Mouse (Mus musculus) midbrain, embryonic 12.5 days (tissue): ENCODE data around the gene Cd3eap. TPM values are rescaled to one million over a fixed set of nuclear protein-coding genes. Genes with fewer than 3 reads are reported as not detected.
A peak's percentile ranks its signal among the peaks of the same experiment; 100 is the strongest.

ENCODE experiments used
- ATAC-seq: fragments of 200-750 bp; cut with Nextera tagmentation; 2 replicates; pipeline ENCODE4 v1.8.0; 2017; ENCODE audit warnings: low read depth, moderate TSS enrichment, moderate library complexity; ENCODE audit not compliant: low FRiP score
- H3K27ac ChIP-seq: fragments of 300-500 bp; sonication (generic); replicated peaks from 2 replicates; pipeline ENCODE4 v1.5.1; 2016; ENCODE audit warnings: mild to moderate bottlenecking
- H3K27me3 ChIP-seq: fragments of 300-500 bp; sonication (generic); 2 replicates; pipeline ENCODE4 v1.6.1; 2016; ENCODE audit warnings: mild to moderate bottlenecking
- H3K36me3 ChIP-seq: fragments of 300-500 bp; sonication (generic); 2 replicates; pipeline ENCODE4 v1.6.1; 2016
- H3K4me1 ChIP-seq: fragments of 300-500 bp; sonication (generic); 2 replicates; pipeline ENCODE4 v1.6.1; 2016
- H3K4me2 ChIP-seq: fragments of 300-500 bp; sonication (generic); replicated peaks from 2 replicates; pipeline ENCODE4 v1.6.1; 2016; ENCODE audit warnings: mild to moderate bottlenecking, moderate library complexity
- H3K4me3 ChIP-seq: fragments of 300-500 bp; sonication (generic); 2 replicates; pipeline ENCODE4 v1.5.1; 2016; ENCODE audit warnings: mild to moderate bottlenecking
- H3K9ac ChIP-seq: fragments of 300-500 bp; sonication (generic); replicated peaks from 2 replicates; pipeline ENCODE4 v1.6.1; 2016; ENCODE audit warnings: mild to moderate bottlenecking, moderate library complexity
- H3K9me3 ChIP-seq: fragments of 300-500 bp; sonication (generic); 2 replicates; pipeline ENCODE4 v1.6.1; 2016; ENCODE audit warnings: mild to moderate bottlenecking
- WGBS: fragments of 180-500 bp; shearing (Covaris S2); methylation state at CpG from one replicate; pipeline ENCODE4 v1.1.7; 2016; 5-methylcytosine and 5-hydroxymethylcytosine counted together
- polyA plus RNA-seq: library from polyadenylated mRNA; unstranded; fragments of >200 nt; fragmentation: Nextera tagmentation; extraction: Ambion mirVana; gene quantifications from 2 replicates; pipeline ENCODE4 v1.2.1, GENCODE M21; 2016

Cd3eap gene
- polyA plus RNA-seq, 1 experiment from 2014 or later, result 19.1 TPM

DNA sequence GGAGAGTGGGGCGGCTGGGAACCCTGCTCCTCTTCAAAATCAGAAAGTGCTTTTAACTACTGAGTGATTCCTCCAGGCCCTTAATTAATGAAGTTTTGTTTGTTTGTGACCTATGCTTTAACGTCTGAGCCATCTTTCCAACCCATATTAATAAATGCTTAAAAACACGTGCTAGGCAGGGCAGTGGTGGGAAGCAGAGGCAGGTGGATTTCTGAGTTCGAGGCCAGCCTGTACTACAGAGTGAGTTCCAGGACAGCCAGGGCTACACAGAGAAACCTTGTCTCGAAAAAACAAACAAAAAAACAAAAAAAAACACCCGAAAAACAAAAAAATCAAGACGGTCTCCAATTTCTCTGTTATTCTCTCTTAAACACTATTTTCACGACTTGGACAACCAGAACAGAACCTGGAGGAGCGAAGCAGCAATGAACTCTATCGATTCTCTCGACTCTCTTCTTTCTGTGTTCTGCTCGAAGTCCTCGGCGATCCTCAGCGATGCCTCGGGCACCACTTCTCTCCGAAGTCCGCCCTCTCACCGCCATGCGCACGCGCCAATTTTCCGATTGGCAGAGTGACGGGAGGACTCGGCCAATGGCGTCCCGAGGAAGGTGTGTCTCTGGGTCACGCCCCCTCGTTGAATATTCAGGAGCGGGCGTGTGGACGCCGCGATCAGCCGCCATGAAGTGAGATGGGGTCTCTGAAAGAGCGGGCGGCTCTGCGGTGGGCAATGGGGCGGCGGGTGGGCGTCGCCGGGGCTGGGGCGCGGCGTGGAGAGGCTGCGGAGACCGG, 22.3 kb upstream of the Cd3eap start, which contains the start of gene Ercc2:
Gene Ercc2, plus strand, starts transcription at position 634 of the 789 bp plus-strand sequence.
- 6% methylated on average over 47 of the region's 48 CpGs for WGBS
- H3K9ac ChIP-seq, result peak within 1 kb of the TSS; percentile 95

DNA sequence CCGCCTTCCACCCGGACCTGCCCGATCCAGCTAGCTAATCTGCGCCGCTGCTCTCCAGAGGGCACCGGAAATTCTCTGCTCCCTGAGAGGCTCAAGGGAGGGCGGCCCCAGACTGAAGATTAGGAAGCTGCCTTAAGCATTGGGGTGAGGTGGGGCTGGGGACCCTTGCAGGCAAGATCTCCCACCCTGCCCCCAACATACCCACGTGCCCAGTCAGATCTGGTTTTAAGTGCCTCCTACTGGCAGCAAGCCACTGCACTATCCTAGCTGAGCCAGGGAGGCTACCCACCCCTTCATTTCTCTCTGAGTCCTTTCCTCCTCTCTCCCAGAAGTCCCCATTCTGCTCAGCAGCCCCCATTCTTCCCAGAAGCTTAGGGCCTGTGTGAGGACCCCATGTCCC, 18.8 kb upstream of the Cd3eap start:
- H3K9me3 ChIP-seq, result no peaks in the 10 kb centered on the region
- WGBS, result 75% methylated on average over 8 of the region's 8 CpGs
- H3K36me3 ChIP-seq, result 0 out of 2 replicates have a peak, but pooled peaks cover 1% of the 10 kb centered on the region
- H3K9ac ChIP-seq, result no peak overlapping the region
- H3K27me3 ChIP-seq, result no peaks in the 10 kb centered on the region
- H3K4me1 ChIP-seq, result peaks cover 7% of the 10 kb centered on the region
- no peak for ATAC-seq
- H3K27ac ChIP-seq, result no peak overlapping the region
- H3K4me3 ChIP-seq, result no peak overlapping the region
- H3K4me2 ChIP-seq, result no peak overlapping the region

More for the DNA sequence above, 22.3 kb upstream of the Cd3eap start, which contains the start of gene Ercc2:
- H3K27me3 ChIP-seq, result no peaks in the 10 kb centered on the region
- peak; percentile 97 for ATAC-seq
- peak within 1 kb of the TSS; percentile 58 for H3K27ac ChIP-seq
- peaks cover 16% of the 10 kb centered on the region for H3K4me1 ChIP-seq
- peaks cover 27% of the 10 kb centered on the region for H3K36me3 ChIP-seq
- H3K9me3 ChIP-seq, result no peaks in the 10 kb centered on the region
- peak within 1 kb of the TSS; percentile 96 for H3K4me3 ChIP-seq
- peak within 1 kb of the TSS; percentile 76 for H3K4me2 ChIP-seq

DNA sequence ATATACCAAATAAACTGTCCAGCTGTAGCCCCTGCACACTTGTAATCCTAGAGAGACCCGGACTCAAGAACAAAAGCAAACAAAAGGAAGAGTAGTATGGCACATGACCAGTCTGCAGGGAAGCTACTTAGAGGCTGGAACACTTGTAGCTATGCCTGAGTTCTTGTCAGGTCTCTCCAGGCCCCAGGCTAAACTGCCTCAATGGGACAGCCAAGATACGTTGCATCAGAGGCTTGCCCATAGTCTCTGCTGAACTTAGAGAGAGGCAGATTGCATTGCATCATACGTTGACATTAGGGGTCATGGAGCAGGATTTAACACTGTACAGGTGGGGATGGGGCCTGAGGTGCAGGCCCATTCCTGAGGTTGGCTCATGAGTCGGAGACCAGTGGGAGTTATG, 16.7 kb upstream of the Cd3eap start:
- no peak overlapping the region for H3K4me3 ChIP-seq
- H3K9ac ChIP-seq, result no peak overlapping the region
- ATAC-seq, result no peak
- H3K9me3 ChIP-seq, result no peaks in the 10 kb centered on the region
- H3K4me1 ChIP-seq, result no peaks in the 10 kb centered on the region
- 0 out of 2 replicates have a peak, but pooled peaks cover 3% of the 10 kb centered on the region for H3K36me3 ChIP-seq
- H3K27ac ChIP-seq, result no peak overlapping the region
- no peak overlapping the region for H3K4me2 ChIP-seq
- H3K27me3 ChIP-seq, result no peaks in the 10 kb centered on the region
- WGBS, result 87% methylated on average over 4 of the region's 4 CpGs

DNA sequence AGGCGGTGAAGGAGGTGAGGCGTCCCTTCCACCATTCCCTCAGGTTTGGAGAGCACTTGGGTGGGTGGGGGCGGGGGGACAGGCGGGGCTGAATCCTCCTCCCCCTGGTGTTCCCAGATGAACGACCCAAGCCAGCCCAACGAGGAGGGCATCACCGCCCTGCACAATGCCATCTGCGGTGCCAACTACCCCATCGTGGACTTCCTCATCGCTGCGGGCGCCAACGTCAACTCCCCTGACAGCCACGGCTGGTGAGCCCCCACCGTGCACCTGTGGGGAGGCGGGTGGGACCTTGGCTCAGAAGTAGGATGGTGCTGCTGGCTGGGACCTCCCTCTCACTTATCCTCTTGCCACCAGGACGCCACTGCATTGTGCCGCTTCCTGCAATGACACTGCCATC, 16.1 kb upstream of the Cd3eap start:
- H3K4me1 ChIP-seq, result no peaks in the 10 kb centered on the region
- H3K27ac ChIP-seq, result no peak overlapping the region
- 83% methylated on average over 18 of the region's 18 CpGs for WGBS
- H3K4me3 ChIP-seq, result no peak overlapping the region
- no peak overlapping the region for H3K4me2 ChIP-seq
- no peaks in the 10 kb centered on the region for H3K27me3 ChIP-seq
- H3K9me3 ChIP-seq, result no peaks in the 10 kb centered on the region
- ATAC-seq, result no peak
- H3K9ac ChIP-seq, result no peak overlapping the region
- 0 out of 2 replicates have a peak, but pooled peaks cover 3% of the 10 kb centered on the region for H3K36me3 ChIP-seq

DNA sequence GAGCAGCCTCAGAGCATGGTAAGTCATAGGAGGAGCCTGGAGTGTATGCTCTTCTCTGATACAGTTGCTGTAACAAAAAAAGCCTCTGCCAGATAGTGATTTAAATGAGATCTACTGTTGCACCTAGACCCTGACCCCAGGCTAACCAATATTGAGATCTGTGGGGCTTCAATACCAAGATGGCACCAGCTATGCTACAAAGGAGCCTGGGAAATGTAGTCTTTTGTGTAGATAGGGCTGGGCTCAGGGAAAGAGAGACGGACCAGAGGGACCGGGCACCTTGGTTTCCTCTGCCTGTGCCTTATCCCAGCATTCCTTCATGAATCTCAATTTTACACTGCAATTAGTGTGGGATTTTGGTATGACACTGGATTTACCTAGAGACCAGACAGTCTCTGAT, 14.1 kb upstream of the Cd3eap start:
- ATAC-seq, result no peak
- H3K9ac ChIP-seq, result no peak overlapping the region
- WGBS, result 90% methylated on average over 2 of the region's 2 CpGs
- H3K4me1 ChIP-seq, result peaks cover 4% of the 10 kb centered on the region; the same call in 1 of the 2 replicates
- H3K4me2 ChIP-seq, result no peak overlapping the region
- H3K36me3 ChIP-seq, result 0 out of 2 replicates have a peak, but pooled peaks cover 3% of the 10 kb centered on the region
- H3K27me3 ChIP-seq, result peaks cover 14% of the 10 kb centered on the region
- H3K27ac ChIP-seq, result no peak overlapping the region
- no peak overlapping the region for H3K4me3 ChIP-seq
- no peaks in the 10 kb centered on the region for H3K9me3 ChIP-seq

DNA sequence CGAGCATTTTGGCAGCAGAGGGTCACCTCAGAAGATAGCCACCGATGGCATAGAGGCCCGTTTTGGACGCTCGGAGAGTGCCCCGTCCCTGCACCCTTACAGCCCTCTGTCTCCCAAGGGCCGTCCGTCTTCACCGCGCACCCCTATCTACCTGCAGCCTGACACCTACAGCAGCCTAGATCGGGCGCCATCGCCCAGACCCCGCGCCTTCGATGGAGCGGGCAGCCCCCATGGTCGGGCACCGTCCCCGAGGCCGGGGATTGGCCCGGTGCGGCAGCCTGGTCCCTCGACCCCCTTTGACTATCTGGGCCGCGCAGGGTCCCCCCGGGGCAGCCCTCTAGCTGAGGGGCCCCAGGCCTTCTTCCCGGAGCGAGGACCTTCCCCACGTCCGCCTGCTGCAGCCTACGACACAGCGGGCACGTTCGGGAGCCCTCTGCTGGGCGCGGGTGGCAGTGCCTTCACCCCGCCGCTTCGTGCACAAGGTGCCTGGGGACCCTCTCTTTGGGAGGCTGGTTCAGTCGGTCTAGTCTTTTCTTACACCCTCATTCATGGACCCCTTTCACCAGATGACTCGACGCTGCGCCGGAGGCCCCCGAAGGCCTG, 10.6 kb upstream of the Cd3eap start:
- Histone ChIP-seq H3K4me2 (peak overlapping the region; percentile 68), H3K9ac (peak overlapping the region; percentile 64), H3K36me3 (0 out of 2 replicates have a peak, but pooled peaks cover 3% of the 10 kb centered on the region), H3K27ac (no peak overlapping the region; the same call in 1 of the 2 replicates), H3K4me3 (peak overlapping the region; percentile 47), H3K4me1 (peaks cover 4% of the 10 kb centered on the region; the same call in 1 of the 2 replicates), H3K9me3 (no peaks in the 10 kb centered on the region), H3K27me3 (peaks cover 15% of the 10 kb centered on the region)
- 10% methylated on average over 46 of the region's 46 CpGs for WGBS
- peak; percentile 81 for ATAC-seq

DNA sequence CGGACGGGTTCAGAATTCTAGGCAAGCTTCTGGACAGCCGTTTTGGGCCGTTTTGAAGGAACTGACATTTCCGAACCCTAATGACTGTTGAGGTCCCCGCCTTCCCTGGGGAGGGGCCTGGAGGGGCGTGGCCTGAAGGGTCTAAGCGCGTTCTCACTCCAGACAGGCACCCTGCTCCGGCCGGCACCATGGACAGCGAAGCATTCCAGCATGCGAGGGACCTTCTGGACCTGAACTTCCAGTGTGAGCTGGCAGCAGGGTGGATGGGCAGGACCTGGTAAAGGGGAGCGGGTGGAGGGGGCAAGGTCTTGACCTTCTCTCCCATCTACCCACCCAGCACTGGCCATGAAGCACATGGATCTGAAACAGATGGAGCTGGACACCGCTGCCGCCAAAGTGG, 9.1 kb upstream of the Cd3eap start:
- Histone ChIP-seq H3K27me3 (peaks cover 15% of the 10 kb centered on the region), H3K27ac (no peak overlapping the region), H3K36me3 (0 out of 2 replicates have a peak, but pooled peaks cover 3% of the 10 kb centered on the region), H3K9me3 (no peaks in the 10 kb centered on the region), H3K4me1 (peaks cover 4% of the 10 kb centered on the region; the same call in 1 of the 2 replicates), H3K4me3 (no peak overlapping the region), H3K4me2 (no peak overlapping the region), H3K9ac (no peak overlapping the region)
- ATAC-seq, result no peak
- 24% methylated on average over 16 of the region's 16 CpGs for WGBS

DNA sequence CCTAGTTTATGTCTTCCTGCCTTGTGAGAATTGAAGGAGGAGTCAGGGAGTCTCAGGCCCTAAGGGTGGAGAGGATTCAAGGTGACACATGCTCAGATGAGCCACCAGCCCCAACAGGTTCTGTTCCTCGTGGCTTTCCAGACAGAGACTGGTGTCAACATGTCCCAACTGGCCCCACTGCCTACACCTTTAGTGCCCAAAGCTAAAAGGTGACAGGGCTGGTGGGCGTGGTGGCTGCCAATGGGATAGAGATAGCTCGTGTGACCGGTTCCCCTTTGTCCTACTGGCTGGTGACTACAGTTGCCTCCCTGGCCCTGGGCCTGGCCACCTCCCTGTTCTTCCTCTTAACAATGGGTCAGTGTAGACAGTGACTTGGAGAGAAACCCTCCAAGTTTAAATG, 6.1 kb upstream of the Cd3eap start:
- H3K27me3 ChIP-seq, result peaks cover 35% of the 10 kb centered on the region
- H3K4me1 ChIP-seq, result peaks cover 26% of the 10 kb centered on the region
- no peaks in the 10 kb centered on the region for H3K36me3 ChIP-seq
- no peaks in the 10 kb centered on the region for H3K9me3 ChIP-seq
- no peak overlapping the region for H3K4me3 ChIP-seq
- ATAC-seq, result no peak
- H3K4me2 ChIP-seq, result no peak overlapping the region
- H3K27ac ChIP-seq, result no peak overlapping the region
- WGBS, result 83% methylated on average over 4 of the region's 4 CpGs
- no peak overlapping the region for H3K9ac ChIP-seq

DNA sequence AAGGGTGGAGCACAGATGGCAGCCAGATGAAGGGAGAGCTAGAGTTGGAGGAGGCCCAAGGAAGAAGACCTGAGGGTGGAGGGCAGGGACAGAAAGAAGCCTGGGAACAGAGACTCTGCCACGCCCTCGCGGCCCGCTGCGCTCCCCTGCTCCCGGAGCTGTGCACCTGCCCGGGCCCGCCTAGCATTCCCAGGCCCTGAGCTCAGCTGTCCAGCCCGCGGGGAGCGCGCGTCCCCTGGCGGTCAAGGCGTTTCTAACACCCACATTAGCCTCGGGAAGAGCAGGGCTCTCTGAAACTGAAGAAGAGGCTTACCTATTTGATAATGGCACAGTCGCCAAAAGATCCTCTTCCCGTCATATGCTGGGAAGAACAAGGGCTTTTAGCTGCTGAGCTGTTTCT, 4.6 kb upstream of the Cd3eap start:
- Histone ChIP-seq H3K4me3 (no peak overlapping the region), H3K4me1 (peaks cover 28% of the 10 kb centered on the region), H3K27me3 (peaks cover 26% of the 10 kb centered on the region), H3K4me2 (no peak overlapping the region), H3K9me3 (no peaks in the 10 kb centered on the region), H3K27ac (no peak overlapping the region), H3K9ac (no peak overlapping the region), H3K36me3 (no peaks in the 10 kb centered on the region)
- 3% methylated on average over 18 of the region's 18 CpGs for WGBS
- no peak for ATAC-seq

DNA sequence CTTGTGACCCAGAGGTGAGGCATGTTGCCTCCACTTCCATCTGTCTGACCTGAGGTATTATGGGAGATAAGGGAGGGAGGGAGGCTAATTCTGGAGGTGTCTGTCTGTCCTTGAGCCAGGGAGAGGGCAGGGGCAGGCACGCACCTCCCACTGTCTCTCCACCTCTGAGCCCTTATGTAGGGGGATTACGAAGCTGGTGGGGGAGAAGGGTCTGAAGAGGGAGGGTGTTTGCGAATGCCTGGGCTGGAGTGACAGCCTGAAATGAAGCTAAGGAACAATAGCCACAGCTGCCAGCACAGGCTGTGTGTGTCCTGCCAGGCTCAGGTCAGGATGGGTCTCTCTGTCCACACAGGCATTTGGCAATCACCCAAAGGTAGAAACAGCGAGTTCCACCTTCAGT, 3.0 kb upstream of the Cd3eap start:
- ATAC-seq, result no peak
- 21% methylated on average over 4 of the region's 4 CpGs for WGBS
- H3K4me2 ChIP-seq, result peak overlapping the region; percentile 95
- no peaks in the 10 kb centered on the region for H3K9me3 ChIP-seq
- 0 out of 2 replicates have a peak overlapping the region, but pooled peaks have one; percentile 21 for H3K27ac ChIP-seq
- H3K4me3 ChIP-seq, result no peak overlapping the region
- H3K27me3 ChIP-seq, result peaks cover 20% of the 10 kb centered on the region
- peaks cover 4% of the 10 kb centered on the region for H3K36me3 ChIP-seq
- H3K9ac ChIP-seq, result no peak overlapping the region
- H3K4me1 ChIP-seq, result peaks cover 39% of the 10 kb centered on the region

DNA sequence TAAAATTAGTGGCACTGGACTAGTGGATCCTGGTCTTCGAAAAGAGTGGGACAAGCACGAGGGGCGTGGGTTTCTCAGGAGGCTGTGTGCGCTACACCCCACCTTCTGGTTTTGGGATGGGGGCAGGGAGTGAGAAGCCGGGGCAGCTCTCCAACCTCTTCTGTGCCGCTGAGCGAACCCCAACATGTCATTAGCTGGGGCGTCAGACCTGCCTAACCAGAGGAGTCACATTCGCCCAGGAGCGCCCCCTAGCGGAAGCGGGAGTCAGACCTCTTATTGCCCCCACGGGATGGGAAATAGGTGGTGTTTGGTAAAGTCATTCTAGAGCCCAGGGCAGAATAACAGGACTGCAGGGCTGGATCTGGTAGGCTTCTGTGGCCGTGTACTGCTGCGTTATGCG, 2.4 kb upstream of the Cd3eap start:
- Histone ChIP-seq H3K9ac (no peak overlapping the region), H3K4me3 (peak overlapping the region; percentile 77), H3K27me3 (peaks cover 20% of the 10 kb centered on the region), H3K36me3 (peaks cover 8% of the 10 kb centered on the region), H3K27ac (0 out of 2 replicates have a peak overlapping the region, but pooled peaks have one; percentile 21), H3K9me3 (no peaks in the 10 kb centered on the region), H3K4me2 (peak overlapping the region; percentile 95), H3K4me1 (peaks cover 39% of the 10 kb centered on the region)
- ATAC-seq, result no peak
- WGBS, result 15% methylated on average over 16 of the region's 16 CpGs

DNA sequence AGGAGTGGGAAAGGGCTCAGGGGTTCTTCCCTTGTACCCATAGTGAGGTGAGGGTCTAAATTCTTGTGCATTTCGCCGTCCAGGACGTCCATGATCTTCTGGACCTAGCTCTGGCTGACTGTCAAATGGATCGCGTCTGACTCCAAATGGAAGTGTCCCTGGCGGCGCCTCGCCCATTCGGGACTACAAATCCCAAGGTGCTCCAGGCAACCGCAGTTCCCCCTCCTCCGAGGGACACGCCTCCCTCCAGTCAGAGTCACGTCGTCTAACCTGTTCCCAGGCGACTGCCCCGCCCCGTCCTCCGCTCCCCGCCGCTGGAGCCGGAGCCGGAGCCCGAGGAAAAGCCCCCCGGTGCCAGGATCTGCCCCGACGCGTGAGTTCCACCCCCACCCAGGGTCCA, 1.7 kb upstream of the Cd3eap start:
- Histone ChIP-seq H3K27me3 (peaks cover 20% of the 10 kb centered on the region), H3K4me3 (peak overlapping the region; percentile 77), H3K4me2 (peak overlapping the region; percentile 95), H3K27ac (no peak overlapping the region), H3K36me3 (peaks cover 15% of the 10 kb centered on the region), H3K9ac (peak overlapping the region; percentile 64), H3K4me1 (peaks cover 39% of the 10 kb centered on the region), H3K9me3 (no peaks in the 10 kb centered on the region)
- ATAC-seq, result peak; percentile 41
- under 1% methylated on average over 21 of the region's 27 CpGs for WGBS
